Mouse (Mus musculus) heart, adult 9 months (tissue): ENCODE measurements around the gene Bag6.

Source experiments
- DNase-seq, 2 experiments: peaks; one replicate each; pipeline ENCODE4 v3.0.0; 2022; ENCODE audit warnings: low spot score in 2 of 2

Gene Bag6

DNA sequence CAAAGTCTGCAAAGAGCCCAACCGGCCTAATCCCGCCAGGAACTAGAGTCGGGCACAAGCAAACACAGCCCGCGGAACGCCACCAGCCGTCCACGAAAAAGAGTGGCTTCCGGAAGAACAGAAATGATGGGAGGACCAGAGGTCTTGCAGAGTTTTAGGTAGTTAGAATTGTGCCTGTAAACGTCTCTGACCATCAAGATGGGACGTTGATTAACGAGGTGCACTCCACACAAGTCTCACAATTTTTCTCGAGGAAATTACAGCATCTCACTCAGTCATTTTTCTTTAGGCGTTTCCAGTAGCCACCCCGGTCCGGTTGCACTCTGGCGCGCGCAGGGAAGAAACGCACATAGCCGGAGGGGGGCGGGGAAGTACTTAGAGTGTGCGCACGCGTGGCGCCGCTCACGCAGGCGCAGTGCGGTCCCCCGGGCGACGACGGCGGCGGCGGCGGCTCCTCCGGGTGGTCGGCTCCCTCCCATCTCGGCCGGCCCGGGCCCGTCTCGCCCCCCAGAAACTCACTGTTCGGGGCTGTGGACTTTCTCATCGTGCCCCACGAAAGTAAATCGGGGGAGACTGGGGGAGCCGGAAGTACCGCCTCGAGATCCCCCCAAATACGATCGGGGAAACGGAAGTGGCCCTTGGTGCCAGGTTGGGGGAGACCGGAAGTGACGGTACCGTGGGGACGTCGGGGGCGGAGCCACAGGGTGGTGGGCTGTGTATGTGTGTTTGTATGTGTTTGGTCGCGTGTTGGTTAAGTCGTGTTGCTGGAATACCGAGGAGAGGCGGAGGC lies at the start of gene Bag6:
TSS of gene Bag6 (plus strand) at position 378 of the 790 bp plus-strand sequence.
- DNase-seq: peak; percentile 96

DNA sequence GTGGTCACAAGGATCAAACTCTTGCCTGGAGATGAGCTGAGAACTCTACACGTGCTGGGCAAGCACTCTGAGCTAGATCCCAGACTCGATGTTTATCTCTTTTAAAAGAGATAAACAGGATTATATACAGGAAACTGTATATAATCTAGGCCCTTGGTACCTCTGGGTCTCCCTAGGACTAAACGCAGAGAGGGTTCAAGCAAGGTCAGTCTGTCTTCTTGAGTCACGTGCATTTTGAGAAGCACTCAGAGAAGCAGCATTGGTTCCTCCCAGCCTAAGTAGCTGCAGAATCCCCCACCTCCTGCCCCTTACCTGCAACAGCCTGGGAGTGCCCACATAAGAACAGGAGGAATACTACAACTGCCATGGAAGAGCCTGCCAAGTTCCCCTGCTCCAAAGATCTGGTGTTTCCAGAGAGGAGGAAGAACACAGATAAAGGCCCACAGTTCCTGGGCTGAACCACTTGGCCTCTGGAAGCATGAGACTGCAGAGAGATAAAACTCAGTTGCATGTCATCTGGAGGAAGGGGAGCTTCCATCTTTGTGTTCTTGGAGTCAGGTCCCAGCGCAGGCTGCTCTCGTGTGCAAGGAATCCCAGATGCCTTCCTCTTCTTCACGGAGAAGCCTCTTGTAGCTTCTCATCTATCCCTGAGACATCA lies 49.6 kb upstream of the Bag6 start, which contains the start of gene Ly6g6f:
TSS of gene Ly6g6f (minus strand) at position 403 of the 658 bp plus-strand sequence.
- no peak for DNase-seq

DNA sequence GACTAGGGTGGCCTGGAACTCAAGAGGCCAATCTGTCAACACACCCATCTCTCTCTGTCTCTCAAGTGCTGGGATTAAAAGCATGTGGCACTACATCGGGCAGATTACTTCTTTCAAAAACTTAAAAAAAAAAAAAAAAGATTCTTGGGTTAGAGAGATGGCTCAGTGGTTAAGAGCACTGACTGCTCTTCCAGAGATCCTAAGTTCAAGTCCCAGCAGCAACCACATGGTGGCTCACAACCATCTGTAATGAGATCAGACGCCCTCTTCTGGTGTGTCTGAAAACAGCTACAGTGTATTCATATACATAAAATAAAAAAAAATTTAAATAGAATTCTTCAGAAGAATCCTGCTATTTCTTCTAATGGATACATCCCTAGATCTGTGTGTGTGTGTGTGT lies 46.8 kb upstream of the Bag6 start:
- DNase-seq: no peak

DNA sequence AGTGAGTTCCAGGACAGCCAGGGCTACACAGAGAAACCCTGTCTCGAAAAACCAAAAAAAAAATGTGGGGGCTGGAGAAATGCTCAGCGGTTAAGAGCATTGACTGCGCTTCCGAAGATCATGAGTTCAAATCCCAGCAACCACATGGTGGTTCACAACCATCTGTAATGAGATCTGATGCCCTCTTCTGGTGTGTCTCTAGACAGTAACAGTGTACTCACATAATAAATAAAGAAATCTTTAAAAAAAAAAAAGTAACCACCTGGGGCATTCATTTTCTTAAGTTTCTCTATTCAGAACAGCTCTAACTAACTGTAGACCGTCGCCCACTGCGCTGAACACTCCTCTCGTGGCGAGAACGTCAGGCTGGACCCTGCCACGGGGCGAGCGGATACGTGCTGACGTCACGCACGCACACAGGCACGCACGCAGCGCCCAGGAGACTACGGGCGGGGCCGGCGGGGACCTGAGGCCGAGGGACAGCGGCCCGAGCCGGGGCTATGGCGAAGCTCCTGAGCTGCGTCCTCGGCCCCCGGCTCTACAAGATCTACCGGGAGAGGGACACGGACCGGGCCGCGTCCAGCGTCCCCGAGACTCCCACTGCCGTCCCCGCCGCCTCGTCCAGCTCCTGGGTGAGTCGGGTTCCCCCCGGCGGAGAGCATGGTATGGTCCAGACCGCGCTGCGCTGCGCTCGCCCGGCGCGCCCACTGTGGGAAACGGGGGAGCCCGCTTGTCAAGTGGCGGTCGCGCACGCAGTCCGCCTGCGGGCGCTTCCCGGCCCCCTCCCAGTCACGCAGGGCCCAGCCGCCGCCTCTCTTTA lies 45.9 kb upstream of the Bag6 start, which contains the start of gene Abhd16a:
TSS of gene Abhd16a (plus strand) at position 439 of the 820 bp plus-strand sequence.
- peak; percentile 95 for DNase-seq

DNA sequence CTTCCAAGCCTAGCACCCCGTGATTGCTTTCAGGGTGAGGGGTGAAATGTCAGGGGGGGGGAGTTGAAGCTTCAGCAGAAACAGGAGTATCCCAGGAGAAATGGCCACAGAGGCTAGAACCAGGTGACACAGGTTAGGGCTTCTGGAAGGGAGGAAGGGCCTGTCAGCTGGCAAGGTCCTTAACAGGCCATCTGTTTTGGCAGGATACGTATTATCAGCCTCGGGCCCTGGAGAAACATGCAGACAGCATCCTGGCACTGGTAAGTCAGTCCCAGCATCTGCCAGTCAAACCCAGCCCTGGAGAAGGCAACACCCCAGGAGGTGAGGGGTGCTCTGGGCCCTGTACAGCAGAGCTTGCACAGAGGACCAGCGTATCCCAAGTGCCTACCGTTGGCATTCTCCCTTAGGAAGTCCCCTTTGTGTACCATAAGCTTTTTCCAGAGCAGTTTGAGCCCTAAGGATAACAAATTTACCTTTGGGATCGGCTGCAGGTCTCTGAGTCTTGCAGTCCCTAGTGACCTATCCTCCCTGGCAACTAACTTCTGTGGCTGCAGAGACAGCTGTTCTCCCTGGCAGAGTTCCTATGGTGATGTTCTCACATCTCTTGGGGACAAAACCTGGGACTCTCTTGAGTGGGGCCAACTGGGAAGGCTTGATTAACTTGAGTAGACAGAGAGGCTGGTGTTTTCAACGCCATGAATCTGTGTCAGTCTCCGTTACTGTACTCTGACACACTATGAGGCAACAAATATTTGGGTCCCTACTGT lies 44.6 kb upstream of the Bag6 start:
- peak; percentile 29 to 36 for DNase-seq

DNA sequence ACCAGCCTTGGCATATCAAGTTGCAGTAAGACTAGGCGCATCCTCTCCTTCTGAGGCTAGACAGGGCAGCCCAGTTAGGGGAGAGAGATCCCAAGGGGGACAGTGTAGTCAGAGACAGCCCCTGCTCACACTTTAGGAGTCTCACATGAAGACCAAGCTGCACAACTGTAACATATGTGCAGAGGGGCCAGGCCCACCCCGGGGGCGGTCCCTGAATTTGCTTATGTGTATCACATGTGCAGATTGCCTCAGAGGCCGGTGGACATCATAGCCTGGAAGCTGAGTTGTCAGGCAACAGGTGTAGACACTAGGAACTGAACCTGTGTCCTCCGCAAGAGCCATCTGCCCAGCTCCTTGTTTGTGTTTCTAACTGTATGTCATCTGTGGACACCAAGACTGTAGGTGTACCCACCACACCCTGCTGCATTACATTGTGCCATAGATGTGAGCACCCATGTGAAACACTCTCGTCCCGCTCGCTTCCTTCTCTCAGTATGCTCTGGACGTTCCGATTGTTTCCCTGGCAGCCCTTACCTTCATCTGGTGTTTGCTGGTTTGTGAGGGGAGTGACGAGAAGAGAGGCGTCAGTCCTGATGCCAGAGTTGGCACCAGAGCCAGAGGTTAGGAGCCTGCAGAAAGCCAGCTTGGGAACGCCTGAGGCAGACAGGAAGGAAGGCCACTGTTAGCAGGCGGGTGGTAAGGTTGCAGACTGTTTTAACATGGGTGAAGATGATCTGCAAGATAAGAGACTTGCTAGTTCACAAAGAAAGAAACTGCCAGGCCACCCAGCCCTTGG lies 42.4 kb upstream of the Bag6 start:
- DNase-seq: no peak

DNA sequence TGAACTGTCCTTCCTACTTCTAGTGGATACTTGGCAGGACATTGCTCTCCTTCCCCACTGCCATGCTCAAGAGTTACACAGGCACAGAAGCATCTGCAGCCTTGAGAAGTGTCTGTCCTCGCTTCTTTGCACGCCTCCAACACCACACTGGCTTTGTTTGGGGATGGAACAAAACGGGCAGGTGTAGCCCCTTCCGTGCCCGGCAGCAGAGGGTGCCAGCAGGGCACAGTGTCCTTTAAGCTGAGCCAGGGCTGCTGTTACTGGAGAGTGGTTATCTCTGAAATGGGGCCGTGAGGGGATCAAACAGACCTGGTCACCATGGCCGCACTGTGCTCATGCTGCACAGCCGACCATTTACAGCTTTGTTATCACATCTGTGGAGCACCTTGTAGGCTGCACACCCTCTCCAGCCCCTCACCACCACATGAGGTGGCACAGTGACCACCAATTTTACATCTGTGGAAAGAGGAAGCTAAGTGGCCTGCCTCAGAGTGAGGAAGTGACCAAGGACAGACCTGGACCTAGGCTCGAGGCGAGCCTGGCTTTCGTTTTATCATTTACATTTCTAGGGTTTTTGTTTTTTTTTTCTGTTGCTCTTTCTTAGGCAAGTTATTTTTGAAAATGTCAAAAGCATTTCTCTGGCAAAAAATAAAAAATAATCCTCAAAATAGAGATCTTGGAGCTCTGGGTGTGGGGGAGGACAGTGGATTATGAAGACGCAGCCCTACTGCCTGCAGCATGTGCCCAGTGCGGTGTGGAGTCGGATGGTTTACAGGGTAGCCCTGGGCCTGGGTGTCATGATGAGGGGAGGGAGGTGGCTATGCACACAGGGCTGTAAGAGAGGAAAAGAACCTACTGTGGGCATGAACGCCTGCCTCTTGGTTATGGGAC lies 40.3 kb upstream of the Bag6 start:
- DNase-seq: no peak

DNA sequence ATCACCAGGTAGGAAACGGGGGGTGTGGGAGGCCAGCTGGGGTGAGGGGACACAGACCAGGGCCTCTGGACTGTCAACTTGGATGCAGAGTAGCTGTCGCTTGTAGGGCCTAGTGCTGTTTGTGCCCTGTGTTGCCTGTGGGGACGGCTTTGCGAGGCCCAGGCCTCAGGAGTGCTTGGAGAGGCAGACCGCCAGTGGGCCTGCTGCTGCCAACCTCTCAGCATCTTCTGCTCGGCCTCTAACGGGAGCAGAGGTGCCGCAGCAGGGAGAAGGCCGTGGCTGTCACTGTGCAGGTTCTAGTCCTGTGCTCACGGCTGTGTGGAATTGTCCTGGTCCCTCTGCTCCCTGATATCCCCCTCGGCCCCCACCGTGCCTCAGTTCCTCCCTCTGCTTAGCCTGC lies 38.4 kb upstream of the Bag6 start:
- no peak for DNase-seq

DNA sequence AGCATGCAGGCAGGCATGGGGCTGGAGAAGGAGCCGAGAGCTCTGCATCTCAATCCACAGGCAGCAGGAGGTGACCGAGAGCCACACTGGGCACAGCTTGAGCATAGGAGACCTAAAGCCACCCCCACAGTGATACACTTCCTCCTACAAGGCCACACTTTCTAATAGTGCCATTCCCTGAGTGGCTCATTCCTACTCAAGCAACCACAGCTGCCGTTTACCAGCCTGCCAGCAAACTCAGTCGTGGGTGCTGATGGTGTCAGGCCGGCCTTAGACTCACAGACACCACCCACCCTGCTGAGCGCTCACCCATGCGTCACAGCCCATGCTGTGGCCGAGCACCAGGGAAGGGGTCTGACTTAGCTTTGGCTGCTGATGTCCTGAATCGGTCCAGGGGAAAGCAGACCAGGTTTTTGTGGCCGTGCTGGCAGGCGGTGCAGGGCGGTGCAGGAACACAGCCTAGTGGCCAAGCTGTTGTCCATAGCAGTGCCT lies 37.8 kb upstream of the Bag6 start:
- no peak for DNase-seq

DNA sequence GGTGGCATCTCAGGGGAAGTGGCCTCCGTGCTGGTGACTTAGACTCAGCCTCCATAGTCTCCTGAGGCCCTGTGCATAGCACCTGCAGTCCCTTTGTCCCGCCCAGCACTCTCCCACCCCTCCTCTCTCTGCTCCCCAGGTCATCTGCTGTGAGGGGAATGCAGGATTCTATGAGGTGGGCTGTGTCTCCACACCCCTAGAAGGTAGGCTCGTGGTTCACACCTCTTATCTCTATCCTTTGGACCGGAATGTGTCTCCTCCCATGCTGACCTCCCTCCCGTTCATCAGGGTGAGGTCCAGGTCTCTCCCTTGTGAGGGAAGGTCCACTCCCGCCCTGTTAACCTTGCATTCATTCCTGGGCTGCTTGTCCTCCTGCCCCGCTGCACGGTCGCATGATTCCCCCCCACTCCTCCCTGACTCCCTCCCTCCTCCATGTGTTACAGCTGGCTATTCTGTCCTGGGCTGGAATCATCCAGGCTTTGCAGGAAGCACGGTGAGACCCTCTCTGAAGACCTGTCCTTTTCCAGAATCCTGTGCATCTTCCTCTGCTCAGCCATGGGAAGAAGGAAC lies 34.7 kb upstream of the Bag6 start:
- DNase-seq: no peak

DNA sequence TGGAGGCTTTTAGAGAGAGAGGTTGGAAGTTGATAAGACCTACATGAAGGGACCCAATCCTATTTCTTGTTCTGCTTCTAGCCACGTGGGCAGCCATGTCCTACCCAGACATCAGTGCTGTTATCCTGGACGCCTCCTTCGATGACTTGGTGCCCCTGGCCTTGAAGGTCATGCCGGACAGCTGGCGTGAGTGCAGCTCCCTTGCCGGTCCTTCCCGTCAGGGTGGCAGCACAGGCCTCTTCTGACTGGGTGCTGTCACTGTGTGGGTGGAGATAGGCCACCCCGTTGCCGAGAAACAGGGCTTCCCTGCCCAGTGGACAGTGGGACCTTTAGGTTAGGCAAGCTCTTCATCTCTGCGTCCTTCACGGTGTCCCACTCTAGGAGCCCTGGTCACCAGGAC lies 33.8 kb upstream of the Bag6 start:
- no peak for DNase-seq

DNA sequence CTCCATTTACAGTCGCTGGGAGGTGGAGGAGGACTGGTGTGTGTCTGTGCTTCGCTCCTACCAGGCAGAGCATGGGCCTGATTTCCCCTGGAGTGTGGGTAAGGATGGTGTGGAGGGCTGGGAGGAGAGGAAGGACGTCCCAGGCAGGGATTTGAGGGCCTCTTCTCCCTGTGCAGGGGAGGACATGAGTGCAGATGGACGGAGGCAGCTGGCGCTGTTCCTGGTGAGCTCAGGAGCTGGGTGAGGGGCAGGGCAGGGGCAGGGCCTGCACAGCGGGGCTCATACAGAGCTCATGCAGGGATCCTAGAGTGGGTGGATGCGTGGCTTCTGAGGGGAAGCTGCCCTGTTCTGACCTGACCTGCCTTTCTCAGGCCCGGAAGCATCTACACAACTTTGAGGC lies 32.7 kb upstream of the Bag6 start:
- DNase-seq: no peak

DNA sequence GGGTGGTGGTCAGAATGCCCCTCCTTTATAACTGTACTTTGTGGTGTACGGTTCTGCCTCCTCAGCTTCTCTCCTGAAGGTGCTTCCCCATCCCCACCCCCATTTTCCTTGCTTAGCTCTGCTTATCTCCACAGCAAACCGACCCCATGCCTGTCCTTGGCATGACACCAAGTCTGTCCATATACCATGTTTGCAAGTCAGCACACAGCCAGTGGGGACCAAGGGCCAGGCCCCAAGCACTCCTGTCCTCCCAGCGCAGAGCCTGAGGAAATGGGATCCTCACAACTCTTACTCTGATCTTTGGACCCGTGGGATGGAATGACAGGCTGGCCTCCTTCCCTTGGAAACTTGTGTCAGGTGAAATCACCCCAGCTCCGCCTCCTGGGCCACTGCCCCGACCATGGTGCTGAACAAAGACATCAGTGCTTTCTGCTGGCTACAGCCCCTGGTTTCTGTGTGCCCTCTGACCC lies 31.7 kb upstream of the Bag6 start:
- DNase-seq: no peak

DNA sequence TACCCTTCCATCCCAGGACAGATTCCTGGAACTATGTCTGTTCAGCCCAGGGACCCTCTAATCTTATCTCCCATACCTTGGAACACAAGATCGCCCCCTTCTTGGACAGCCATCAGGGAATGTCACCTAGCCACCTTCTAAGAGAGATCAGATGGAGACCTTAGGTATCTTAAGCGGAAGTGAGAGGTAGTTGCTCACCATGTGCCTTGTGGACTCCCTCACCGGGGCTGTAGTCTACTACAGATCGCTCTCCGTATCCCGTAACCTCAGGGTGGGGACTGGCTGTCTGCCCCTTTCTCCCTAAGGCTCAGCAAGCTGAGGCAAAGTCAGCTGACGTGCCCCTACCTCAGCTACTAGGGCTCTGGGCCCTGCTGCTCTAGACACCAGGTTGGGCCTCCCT lies 30.9 kb upstream of the Bag6 start:
- no peak for DNase-seq

DNA sequence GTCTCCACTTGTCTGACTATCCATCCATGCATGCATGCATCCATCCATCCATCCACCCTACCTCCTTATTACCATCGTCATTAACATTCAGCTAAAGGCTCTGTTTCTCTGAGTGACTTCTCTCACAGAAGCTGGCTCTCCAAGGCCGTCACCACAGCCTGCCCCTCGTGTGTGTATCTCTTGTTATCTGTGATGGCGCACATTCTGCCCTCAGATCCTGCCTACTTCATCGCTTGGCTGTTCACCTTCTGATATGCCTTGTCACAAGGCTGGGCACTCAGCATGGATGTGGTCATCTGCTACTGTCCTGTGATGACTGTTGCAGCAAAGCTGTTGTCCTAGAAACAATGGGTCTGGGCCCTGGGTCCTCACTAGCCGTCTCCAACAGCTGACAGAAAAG lies 30.2 kb upstream of the Bag6 start:
- DNase-seq: no peak

DNA sequence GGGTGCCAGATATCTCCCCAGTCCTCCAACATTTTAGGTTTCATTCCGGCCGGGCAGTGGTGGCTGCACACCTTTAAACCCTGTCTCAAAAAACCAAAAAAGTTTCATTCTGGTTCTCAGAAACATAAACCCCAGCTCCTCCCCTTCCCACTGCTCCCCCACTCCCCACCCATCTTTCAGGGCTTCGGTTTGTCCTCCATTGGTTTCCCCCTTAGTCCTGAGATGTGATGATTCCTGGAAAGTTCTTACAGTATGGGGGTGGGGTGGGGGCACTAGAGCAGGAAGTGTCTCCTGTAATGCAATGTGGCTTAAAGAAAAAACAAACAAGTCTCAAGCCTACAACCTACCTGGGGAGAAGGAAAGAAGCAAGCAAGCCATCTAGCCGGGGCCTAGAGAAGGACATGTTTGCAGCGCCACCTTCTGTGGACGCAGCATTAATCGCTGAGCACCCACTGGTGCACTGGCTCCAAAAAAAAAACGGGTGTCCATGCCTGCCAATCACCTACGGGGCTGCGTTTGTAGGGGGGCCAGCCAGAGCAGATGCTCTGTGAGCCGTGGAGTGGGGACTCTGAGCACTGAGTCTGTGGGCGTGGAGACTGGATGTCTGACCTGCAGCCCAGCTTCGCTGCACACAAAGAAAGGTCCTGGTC lies 29.1 kb upstream of the Bag6 start:
- no peak for DNase-seq

DNA sequence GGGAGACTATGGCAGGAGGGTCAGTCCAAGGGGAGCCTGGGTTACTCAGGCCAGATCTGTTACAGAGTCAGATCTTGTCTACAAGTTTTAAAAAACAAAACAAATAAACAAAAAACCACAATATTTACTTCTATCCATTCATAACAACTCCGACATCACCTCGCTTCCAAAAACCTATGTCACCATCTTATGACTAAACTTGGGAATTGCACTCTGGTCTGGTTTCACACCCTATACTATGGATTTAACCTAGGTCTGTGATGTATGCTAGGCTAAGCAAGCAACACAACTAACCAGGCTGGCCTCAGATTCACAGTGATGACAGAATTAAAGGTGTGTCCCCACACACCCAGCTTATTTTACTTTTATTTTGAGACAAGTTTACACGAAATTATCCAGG lies 28.5 kb upstream of the Bag6 start:
- no peak for DNase-seq

DNA sequence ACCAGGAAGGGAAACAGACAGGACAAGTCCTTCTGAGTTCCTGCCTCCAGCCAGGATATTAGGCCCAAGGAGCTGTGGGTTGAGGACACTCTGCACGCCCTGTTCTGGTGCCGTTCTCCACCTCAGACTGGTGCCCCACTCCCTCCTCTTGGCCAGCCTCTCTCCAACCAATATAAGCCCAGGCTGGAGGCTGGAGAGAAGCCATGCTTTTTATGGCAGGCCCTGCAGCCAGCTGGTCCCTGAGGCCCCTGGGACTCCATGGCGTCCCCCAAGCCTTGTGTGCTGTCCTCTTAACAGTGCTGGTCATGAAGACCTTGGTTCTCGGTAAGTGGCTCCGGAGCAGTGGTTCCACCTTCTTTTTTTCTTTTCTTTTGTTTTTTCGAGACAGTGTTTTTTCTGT lies 26.9 kb upstream of the Bag6 start, which contains the start of gene Ly6g5c:
TSS of gene Ly6g5c (plus strand) at position 183 of the 400 bp plus-strand sequence.
- DNase-seq: no peak

DNA sequence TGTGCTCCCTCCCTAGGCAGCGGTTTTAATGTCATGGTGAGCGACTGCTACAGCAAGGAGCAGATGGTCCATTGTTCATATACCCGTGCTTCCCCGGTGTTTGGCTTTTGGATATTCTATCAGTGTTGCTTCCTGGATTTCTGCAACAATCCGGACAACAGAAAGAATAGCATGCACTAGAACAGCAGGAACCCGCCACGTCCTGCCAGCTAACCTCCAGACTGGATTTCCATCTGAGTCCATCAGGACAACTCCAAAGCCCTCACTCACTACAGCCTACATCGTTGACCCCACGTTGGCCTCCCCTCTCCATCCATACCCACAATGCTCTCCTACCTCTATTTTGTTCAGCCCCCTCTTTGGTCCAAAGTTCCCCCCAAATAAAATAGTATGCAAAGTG lies 23.2 kb upstream of the Bag6 start:
- no peak for DNase-seq
